Mouse (Mus musculus): ENCODE measurements around the gene Gpx2. TPM values are rescaled to one million over a fixed set of nuclear protein-coding genes. Genes with fewer than 3 reads are reported as not detected.

Gpx2 gene
- total and polyA plus RNA-seq, 2 experiments from 2014 or later = 0.16 TPM; not detected in 1

DNA sequence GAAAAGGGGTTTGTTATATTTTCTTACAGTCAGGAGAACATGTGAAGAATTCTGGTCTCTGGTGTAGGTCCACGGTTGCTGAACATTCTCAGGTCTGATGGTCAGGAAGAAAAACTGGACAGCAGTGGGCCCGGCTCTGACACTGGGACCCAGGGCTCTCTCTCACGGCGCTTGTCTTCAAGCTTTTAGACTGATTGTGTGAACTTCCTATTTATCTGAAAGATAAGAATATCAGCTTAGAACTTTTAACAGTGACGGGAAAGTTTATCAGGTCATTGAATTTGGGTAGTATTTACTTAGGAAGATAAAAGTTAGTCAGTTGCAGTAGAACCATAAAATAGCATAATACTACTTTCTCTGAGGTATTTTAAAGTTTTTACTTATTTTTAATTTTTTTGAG, 18.5 kb downstream of the Gpx2 start:
- ATAC-seq (no peak), DNase-seq (ENCODE audit: low spot score) (no peak)
- Histone ChIP-seq H3K36me3 (ENCODE audit: insufficient read depth, low read length) (no peaks in the 10 kb centered on the region), H3K27ac (no peak overlapping the region), H3K9me3 (ENCODE audit: low read length) (no peaks in the 10 kb centered on the region), H3K9ac (replicated peaks; ENCODE audit: low read length) (no peak overlapping the region), H3K4me2 (ENCODE audit: low read depth, low read length) (no peak overlapping the region), H3K4me1 (ENCODE audit: insufficient read depth, low read length) (no peaks in the 10 kb centered on the region), H3K4me3 (ENCODE audit: low read length) (no peak overlapping the region), H3K27me3 (ENCODE audit: insufficient read depth, low read length) (no peaks in the 10 kb centered on the region)
- 93% methylated on average over 5 of the region's 5 CpGs for WGBS
- TF ChIP-seq CTCF (IDR thresholded peaks at IDR 0.05; ENCODE audit: low read depth) = no peak

DNA sequence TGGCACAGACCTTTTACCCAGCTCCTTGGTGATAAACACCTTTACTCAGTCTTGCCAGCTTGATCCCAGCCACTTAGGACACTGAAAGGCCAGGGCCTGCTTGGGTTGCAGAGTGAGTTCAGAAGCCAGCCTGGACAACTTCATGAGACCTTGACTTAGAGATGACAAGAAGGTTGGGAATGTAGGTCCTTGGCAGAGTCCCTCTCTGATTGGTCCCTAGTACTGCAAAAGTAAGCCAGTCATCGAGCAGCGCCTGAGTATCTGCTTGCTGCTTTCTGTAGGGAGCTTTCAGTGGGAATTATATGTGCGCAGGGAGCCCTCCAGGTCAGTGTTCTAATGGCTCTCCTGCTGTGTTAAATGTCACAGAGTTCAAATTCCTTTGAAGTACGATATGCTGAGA, 20.2 kb downstream of the Gpx2 start:
- no peak overlapping the region for H3K9ac ChIP-seq (replicated peaks; ENCODE audit: low read length)
- H3K9me3 ChIP-seq (ENCODE audit: low read length) = no peaks in the 10 kb centered on the region
- H3K4me1 ChIP-seq (ENCODE audit: insufficient read depth, low read length) = no peaks in the 10 kb centered on the region
- no peak overlapping the region for H3K4me3 ChIP-seq (ENCODE audit: low read length)
- no peak overlapping the region for H3K4me2 ChIP-seq (ENCODE audit: low read depth, low read length)
- TF ChIP-seq CTCF (IDR thresholded peaks at IDR 0.05; ENCODE audit: low read depth) = no peak
- no peaks in the 10 kb centered on the region for H3K36me3 ChIP-seq (ENCODE audit: insufficient read depth, low read length)
- no peak overlapping the region for H3K27ac ChIP-seq
- DNase-seq (ENCODE audit: low spot score) (no peak), ATAC-seq (no peak)
- WGBS = 58% methylated on average over 4 of the region's 4 CpGs
- no peaks in the 10 kb centered on the region for H3K27me3 ChIP-seq (ENCODE audit: insufficient read depth, low read length)

DNA sequence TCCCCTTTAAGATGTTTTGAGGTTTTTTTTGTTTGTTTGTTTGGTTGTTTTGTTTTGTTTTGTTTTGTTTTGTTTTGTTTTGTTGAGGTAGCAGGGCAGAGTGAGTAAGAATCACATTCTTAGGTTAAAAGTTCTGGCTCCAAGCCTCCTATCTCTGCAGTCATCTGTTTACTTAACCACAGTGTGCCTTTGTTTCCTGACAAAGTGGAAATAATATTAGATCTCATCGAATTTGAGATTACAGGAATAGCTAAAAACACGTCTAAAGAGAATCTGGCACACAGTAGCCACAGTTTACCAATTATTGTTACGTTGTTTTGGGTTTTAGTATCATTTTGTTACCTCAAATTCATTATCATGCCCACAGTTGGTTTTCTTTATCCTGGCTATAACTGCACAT, 20.7 kb downstream of the Gpx2 start:
- ATAC-seq = no peak

DNA sequence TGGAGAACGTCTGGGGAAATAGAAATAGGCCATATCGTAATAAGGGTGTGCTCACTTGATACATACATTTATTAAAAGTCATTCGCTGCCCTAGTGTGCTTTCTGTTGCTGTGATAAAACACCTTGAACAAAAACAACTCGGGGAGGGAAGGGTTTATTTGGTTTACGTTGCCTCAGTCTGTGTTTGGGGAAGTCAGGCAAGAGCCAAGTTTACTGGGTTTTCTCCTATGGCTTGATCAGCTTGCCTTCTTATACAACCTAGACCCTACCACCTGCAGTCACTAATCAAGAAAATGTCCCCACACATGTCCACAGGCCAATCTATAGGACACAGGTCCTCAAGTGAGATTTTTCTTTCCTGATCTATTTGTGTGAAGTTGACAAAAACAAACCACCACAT, 23.8 kb downstream of the Gpx2 start:
- DNase-seq (ENCODE audit: low spot score) = no peak
- no peaks in the 10 kb centered on the region for H3K27me3 ChIP-seq (ENCODE audit: insufficient read depth, low read length)
- no peaks in the 10 kb centered on the region for H3K4me1 ChIP-seq (ENCODE audit: insufficient read depth, low read length)
- H3K4me3 ChIP-seq (ENCODE audit: low read length) = no peak overlapping the region
- H3K9me3 ChIP-seq (ENCODE audit: low read length) = no peaks in the 10 kb centered on the region
- H3K4me2 ChIP-seq (ENCODE audit: low read depth, low read length) = no peak overlapping the region
- H3K27ac ChIP-seq = no peak overlapping the region
- H3K36me3 ChIP-seq (ENCODE audit: insufficient read depth, low read length) = no peaks in the 10 kb centered on the region
- WGBS = 91% methylated on average over 5 of the region's 5 CpGs
- no peak for ATAC-seq
- no peak for TF ChIP-seq CTCF (IDR thresholded peaks at IDR 0.05; ENCODE audit: low read depth)
- H3K9ac ChIP-seq (replicated peaks; ENCODE audit: low read length) = no peak overlapping the region

More for the DNA sequence above, 20.7 kb downstream of the Gpx2 start:
- no peak overlapping the region for H3K4me3 ChIP-seq (ENCODE audit: low read length)
- H3K9ac ChIP-seq (replicated peaks; ENCODE audit: low read length) = no peak overlapping the region
- no peak overlapping the region for H3K4me2 ChIP-seq (ENCODE audit: low read depth, low read length)
- H3K27ac ChIP-seq = no peak overlapping the region
- 79% methylated on average over 3 of the region's 3 CpGs for WGBS
- H3K4me1 ChIP-seq (ENCODE audit: insufficient read depth, low read length) = no peaks in the 10 kb centered on the region
- no peak for TF ChIP-seq CTCF (IDR thresholded peaks at IDR 0.05; ENCODE audit: low read depth)
- no peaks in the 10 kb centered on the region for H3K36me3 ChIP-seq (ENCODE audit: insufficient read depth, low read length)
- H3K27me3 ChIP-seq (ENCODE audit: insufficient read depth, low read length) = no peaks in the 10 kb centered on the region
- no peak for DNase-seq (ENCODE audit: low spot score)
- no peaks in the 10 kb centered on the region for H3K9me3 ChIP-seq (ENCODE audit: low read length)

DNA sequence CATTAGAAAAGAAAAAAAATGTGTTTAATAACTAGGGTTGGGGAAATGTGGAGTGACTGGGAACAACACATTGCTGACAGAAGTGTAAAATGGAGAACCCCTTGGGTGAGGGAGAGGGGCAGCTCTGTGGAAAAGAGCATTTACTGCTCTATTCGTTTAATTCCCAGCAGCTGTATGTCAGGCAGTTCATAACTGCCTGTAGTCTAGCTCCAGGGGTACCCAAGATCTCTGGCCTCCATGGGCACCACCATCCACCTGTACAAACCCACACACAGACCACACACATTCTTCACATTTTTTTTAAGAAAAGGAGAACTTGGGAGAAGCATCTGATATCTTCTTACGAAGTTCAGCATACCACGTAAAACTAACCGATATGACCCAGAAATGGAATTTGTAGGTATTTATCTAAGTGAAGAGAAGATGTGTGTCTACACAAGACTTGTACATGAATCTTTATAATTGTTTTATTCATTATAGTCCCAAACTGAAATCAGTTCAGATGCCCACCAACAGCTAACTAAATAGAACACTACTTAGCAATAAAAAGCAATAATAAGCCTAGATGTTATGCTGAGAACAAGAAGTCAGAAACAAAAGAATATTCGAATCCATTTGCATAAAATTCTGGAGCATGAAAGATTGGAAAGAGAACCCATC, 24.4 kb downstream of the Gpx2 start:
- no peaks in the 10 kb centered on the region for H3K9me3 ChIP-seq (ENCODE audit: low read length)
- H3K4me3 ChIP-seq (ENCODE audit: low read length) = no peak overlapping the region
- TF ChIP-seq CTCF (IDR thresholded peaks at IDR 0.05; ENCODE audit: low read depth) = no peak
- H3K36me3 ChIP-seq (ENCODE audit: insufficient read depth, low read length) = no peaks in the 10 kb centered on the region
- DNase-seq (ENCODE audit: low spot score) (no peak), ATAC-seq (no peak)
- no peak overlapping the region for H3K9ac ChIP-seq (replicated peaks; ENCODE audit: low read length)
- no peak overlapping the region for H3K4me2 ChIP-seq (ENCODE audit: low read depth, low read length)
- H3K4me1 ChIP-seq (ENCODE audit: insufficient read depth, low read length) = no peaks in the 10 kb centered on the region
- WGBS = 93% methylated on average over 5 of the region's 5 CpGs
- no peak overlapping the region for H3K27ac ChIP-seq
- no peaks in the 10 kb centered on the region for H3K27me3 ChIP-seq (ENCODE audit: insufficient read depth, low read length)

DNA sequence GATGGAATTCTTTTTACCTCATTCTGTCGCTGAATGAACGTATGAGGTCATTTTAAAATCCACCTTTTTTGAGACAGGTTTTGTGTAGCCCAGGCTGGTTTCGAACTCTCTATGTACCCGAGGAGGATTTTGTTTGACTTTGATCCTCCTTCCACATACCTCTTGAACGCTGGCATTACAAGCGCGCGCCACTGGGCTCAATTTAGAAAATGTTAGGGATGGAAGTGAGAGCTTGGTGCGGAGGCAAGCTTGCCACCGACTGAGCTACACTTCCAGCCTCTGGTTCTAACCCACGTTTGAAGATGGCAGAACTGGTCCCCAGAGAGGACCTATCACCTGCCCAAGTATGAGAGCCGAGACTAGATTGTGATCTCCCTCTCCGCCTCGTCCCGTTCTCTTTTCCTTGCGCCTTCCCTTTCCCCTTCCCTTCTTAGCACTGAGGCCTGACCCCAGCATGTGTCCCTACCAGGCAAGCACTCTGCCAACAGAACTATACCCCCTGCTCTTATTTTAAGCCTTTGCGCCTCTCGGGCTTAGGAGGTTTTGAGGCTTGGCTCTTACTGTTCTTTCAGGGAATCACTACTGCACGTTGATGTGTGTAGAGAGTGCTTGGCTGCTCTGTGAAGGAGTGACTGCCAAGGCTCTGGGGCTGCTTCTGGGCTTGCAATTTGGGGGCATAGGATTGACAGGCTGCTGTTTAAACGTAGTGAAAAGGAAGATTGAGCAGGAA, 29.3 kb downstream of the Gpx2 start:
- no peak for DNase-seq (ENCODE audit: low spot score)
- Histone ChIP-seq H3K9me3 (ENCODE audit: low read length) (no peaks in the 10 kb centered on the region), H3K9ac (replicated peaks; ENCODE audit: low read length) (peak overlapping the region; percentile 79), H3K36me3 (ENCODE audit: insufficient read depth, low read length) (no peaks in the 10 kb centered on the region), H3K4me1 (ENCODE audit: insufficient read depth, low read length) (no peaks in the 10 kb centered on the region), H3K4me2 (ENCODE audit: low read depth, low read length) (peak overlapping the region; percentile 75), H3K4me3 (ENCODE audit: low read length) (peak overlapping the region; percentile 56), H3K27ac (peak overlapping the region; percentile 90), H3K27me3 (ENCODE audit: insufficient read depth, low read length) (no peaks in the 10 kb centered on the region)
- WGBS = 26% methylated on average over 20 of the region's 20 CpGs
- TF ChIP-seq CTCF (IDR thresholded peaks at IDR 0.05; ENCODE audit: low read depth) = no peak
- ATAC-seq = peak; percentile 44

DNA sequence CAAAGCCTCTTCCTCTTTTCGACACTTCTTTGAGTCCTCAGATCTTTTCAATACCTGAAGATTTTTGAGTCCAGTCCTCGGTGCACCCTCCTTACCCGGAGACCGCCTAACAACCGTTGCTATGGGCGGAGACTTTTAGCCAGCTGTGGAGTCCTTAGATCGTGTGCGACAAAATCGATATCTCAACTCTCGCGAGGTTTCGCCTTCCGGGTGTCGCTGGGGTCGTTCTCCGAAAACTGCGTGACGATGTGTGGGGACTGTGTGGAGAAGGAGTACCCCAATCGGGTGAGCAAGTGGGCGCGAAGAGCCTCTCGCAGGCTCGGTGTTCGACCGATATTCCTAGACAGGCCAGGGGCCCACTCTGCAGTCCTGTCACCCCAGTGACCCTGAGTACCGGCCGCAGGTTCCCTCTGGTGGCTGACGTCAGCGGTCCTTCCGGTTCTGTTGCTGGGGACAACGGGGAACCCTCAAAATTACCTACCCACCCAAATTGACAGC, 30.0 kb downstream of the Gpx2 start, which contains the start of the genes Churc1 and Fntb:
Churc1 (plus strand) TSS at position 185 of the 498 bp plus-strand sequence.
Fntb (plus strand) TSS at position 236 of the 498 bp plus-strand sequence.
- peak within 1 kb of the TSS; percentile 56 for H3K4me3 ChIP-seq (ENCODE audit: low read length)
- H3K9ac ChIP-seq (replicated peaks; ENCODE audit: low read length) = peak within 1 kb of the TSS; percentile 79
- no peaks in the 10 kb centered on the region for H3K9me3 ChIP-seq (ENCODE audit: low read length)
- peak; percentile 39 for TF ChIP-seq CTCF (IDR thresholded peaks at IDR 0.05; ENCODE audit: low read depth)
- peak within 1 kb of the TSS; percentile 75 for H3K4me2 ChIP-seq (ENCODE audit: low read depth, low read length)
- H3K4me1 ChIP-seq (ENCODE audit: insufficient read depth, low read length) = no peaks in the 10 kb centered on the region
- H3K27me3 ChIP-seq (ENCODE audit: insufficient read depth, low read length) = no peaks in the 10 kb centered on the region
- under 1% methylated on average over 31 of the region's 31 CpGs for WGBS
- H3K36me3 ChIP-seq (ENCODE audit: insufficient read depth, low read length) = no peaks in the 10 kb centered on the region
- DNase-seq (ENCODE audit: low spot score) (peak; percentile 97), ATAC-seq (peak; percentile 94)
- H3K27ac ChIP-seq = peak within 1 kb of the TSS; percentile 90

Measured in hindbrain, postnatal 0 days (tissue).